Mouse (Mus musculus) CH12.LX (cell line): ENCODE measurements around the gene Pdlim1.

Experiments
- EP300 ChIP-seq: IDR thresholded peaks from 2 replicates; pipeline ENCODE4 v1.6.1; 2011; ENCODE audit warnings: low read length, improper control_type of control experiment
- NELFE ChIP-seq: IDR thresholded peaks from 2 replicates; pipeline ENCODE4 v1.6.1; 2011; ENCODE audit warnings: low read depth, low read length, improper control_type of control experiment

GRCm38 (mm10) chr19:40253768-40254167 is 17.9 kb downstream of the Pdlim1 start:
- TF ChIP-seq NELFE, result no peak
- TF ChIP-seq EP300, result no peak
